Mouse (Mus musculus) C2C12 (cell line): ENCODE data around the gene Ppp1r12b. TPM values are rescaled to one million over a fixed set of nuclear protein-coding genes. Genes with fewer than 3 reads are reported as not detected.

Source experiments
- H3K27me3 ChIP-seq: one replicate; pipeline ENCODE4 v1.6.1; 2011; ENCODE audit not compliant: control insufficient read depth, insufficient read depth, insufficient read length
- H3K36me3 ChIP-seq: one replicate; pipeline ENCODE4 v1.6.1; 2011; ENCODE audit not compliant: control insufficient read depth, insufficient read depth
- H3K4me3 ChIP-seq: one replicate; pipeline ENCODE4 v1.5.1; 2011; ENCODE audit warnings: mild to moderate bottlenecking, control low read depth; ENCODE audit not compliant: poor library complexity, insufficient read depth, severe bottlenecking
- H3K79me2 ChIP-seq: one replicate; pipeline ENCODE4 v1.6.1; 2011; ENCODE audit not compliant: control insufficient read depth, insufficient read depth
- H3K79me3 ChIP-seq: one replicate; pipeline ENCODE4 v1.6.1; 2011; ENCODE audit warnings: low read depth, control low read depth
- H3ac ChIP-seq: one replicate; pipeline ENCODE3; 2011; ENCODE audit warnings: low read depth; ENCODE audit not compliant: control insufficient read depth, insufficient read length
- CEBPB ChIP-seq: IDR thresholded peaks from one replicate; pipeline ENCODE4 v1.6.1; 2011; ENCODE audit warnings: low read depth, mild to moderate bottlenecking, control low read depth, moderate library complexity
- CTCF ChIP-seq: IDR thresholded peaks from one replicate; pipeline ENCODE4 v1.5.1; 2011; ENCODE audit not compliant: control insufficient read depth, insufficient read depth, insufficient read length
- FOSL1 ChIP-seq: IDR thresholded peaks from one replicate; pipeline ENCODE4 v1.8.0; 2011; ENCODE audit warnings: mild to moderate bottlenecking, low read length; ENCODE audit not compliant: poor library complexity, insufficient read depth, severe bottlenecking
- MAX ChIP-seq: IDR thresholded peaks from one replicate; pipeline ENCODE4 v1.6.1; 2011; ENCODE audit warnings: mild to moderate bottlenecking, control low read depth
- MYOD1 ChIP-seq: IDR thresholded peaks from one replicate; pipeline ENCODE4 v1.6.1; 2011; ENCODE audit warnings: low read depth; ENCODE audit not compliant: control insufficient read depth, insufficient read length
- MYOG ChIP-seq: IDR thresholded peaks from one replicate; pipeline ENCODE4 v1.6.1; 2011; ENCODE audit not compliant: control insufficient read depth, insufficient read length; ENCODE audit errors: extremely low read depth
- USF1 ChIP-seq: IDR thresholded peaks from one replicate; pipeline ENCODE4 v1.6.1; 2011; ENCODE audit warnings: low read depth, mild to moderate bottlenecking, control low read depth, moderate library complexity
- polyA plus RNA-seq: library from polyadenylated mRNA; unstranded; fragments of >200 nt; fragmentation: generic; extraction: Trizol; gene quantifications from one replicate; pipeline ENCODE4 v1.2.1, GENCODE M21; 2012; ENCODE audit warnings: missing spikeins

The Ppp1r12b gene
- polyA plus RNA-seq, 1 experiment: 1.5 TPM

GRCm38 (mm10) chr1:134817120-134817519, 138.6 kb downstream of the Ppp1r12b start:
- Histone ChIP-seq H3K4me3 (no peak overlapping the region), H3K27me3 (no peaks in the 10 kb centered on the region), H3ac (no peak overlapping the region), H3K36me3 (peaks cover 3% of the 10 kb centered on the region), H3K79me3 (no peaks in the 10 kb centered on the region), H3K79me2 (no peaks in the 10 kb centered on the region)
- TF ChIP-seq MAX (no peak), CEBPB (no peak), CTCF (no peak), FOSL1 (no peak), USF1 (no peak), MYOG (no peak), MYOD1 (no peak)

GRCm38 (mm10) chr1:134816617-134817016, 139.1 kb downstream of the Ppp1r12b start:
- Histone ChIP-seq H3K79me2 (no peaks in the 10 kb centered on the region), H3K27me3 (no peaks in the 10 kb centered on the region), H3K4me3 (no peak overlapping the region), H3K36me3 (peaks cover 3% of the 10 kb centered on the region), H3ac (no peak overlapping the region), H3K79me3 (no peaks in the 10 kb centered on the region)
- TF ChIP-seq FOSL1 (no peak), CEBPB (no peak), MYOD1 (no peak), CTCF (no peak), MYOG (no peak), USF1 (no peak), MAX (no peak)

- no peaks in the 10 kb centered on the region for H3K27me3 ChIP-seq
- H3K4me3 ChIP-seq: no peak overlapping the region
- no peaks in the 10 kb centered on the region for H3K36me3 ChIP-seq
- H3ac ChIP-seq: no peak overlapping the region
- TF ChIP-seq MAX (no peak), USF1 (no peak), CTCF (no peak), CEBPB (no peak), MYOG (no peak), MYOD1 (no peak), FOSL1 (no peak)
- H3K79me2 ChIP-seq: no peaks in the 10 kb centered on the region
- H3K79me3 ChIP-seq: no peaks in the 10 kb centered on the region
Measured at GRCm38 (mm10) chr1:134815748-134816147, 140.0 kb downstream of the Ppp1r12b start.

GRCm38 (mm10) chr1:134805471-134805870, 150.3 kb downstream of the Ppp1r12b start:
- Histone ChIP-seq H3K79me2 (no peaks in the 10 kb centered on the region), H3K36me3 (no peaks in the 10 kb centered on the region), H3K4me3 (no peak overlapping the region), H3K79me3 (no peaks in the 10 kb centered on the region), H3ac (no peak overlapping the region), H3K27me3 (no peaks in the 10 kb centered on the region)
- TF ChIP-seq CEBPB: no peak
- TF ChIP-seq USF1: no peak
- no peak for TF ChIP-seq MYOD1
- no peak for TF ChIP-seq FOSL1

GRCm38 (mm10) chr1:134804373-134804772, 151.4 kb downstream of the Ppp1r12b start:
- Histone ChIP-seq H3ac (no peak overlapping the region), H3K27me3 (no peaks in the 10 kb centered on the region), H3K4me3 (no peak overlapping the region), H3K36me3 (no peaks in the 10 kb centered on the region), H3K79me2 (no peaks in the 10 kb centered on the region), H3K79me3 (no peaks in the 10 kb centered on the region)
- TF ChIP-seq FOSL1 (no peak), USF1 (no peak), CTCF (no peak), MYOD1 (no peak), MAX (no peak), CEBPB (no peak)

GRCm38 (mm10) chr1:134803286-134804117, 152.2 kb downstream of the Ppp1r12b start:
- no peak for TF ChIP-seq CEBPB
- H3K79me3 ChIP-seq: no peaks in the 10 kb centered on the region
- H3K27me3 ChIP-seq: no peaks in the 10 kb centered on the region
- H3K79me2 ChIP-seq: no peaks in the 10 kb centered on the region
- H3K4me3 ChIP-seq: no peak overlapping the region
- no peak overlapping the region for H3ac ChIP-seq
- no peaks in the 10 kb centered on the region for H3K36me3 ChIP-seq
